Mouse (Mus musculus) bone marrow macrophage, adult 2 months (primary cell): Measurements from ENCODE around the gene Trim2. TPM values are rescaled to one million over a fixed set of nuclear protein-coding genes. Genes with fewer than 3 reads are reported as not detected.
A peak's percentile ranks its signal among the peaks of the same experiment; 100 is the strongest.

Source experiments
- H3K27ac ChIP-seq: 2 replicates; pipeline ENCODE4 v1.5.1; 2012; ENCODE audit warnings: low read depth, low read length; ENCODE audit not compliant: insufficient read depth
- H3K4me1 ChIP-seq: 2 replicates; pipeline ENCODE4 v1.6.1; 2012; ENCODE audit warnings: low read length; ENCODE audit not compliant: control insufficient read depth, insufficient read depth
- H3K4me3 ChIP-seq: 2 replicates; pipeline ENCODE4 v1.5.1; 2012; ENCODE audit warnings: mild to moderate bottlenecking, low read length, moderate library complexity; ENCODE audit not compliant: insufficient read depth
- CTCF ChIP-seq: IDR thresholded peaks from 2 replicates; pipeline ENCODE4 v1.5.1; 2012; ENCODE audit warnings: low read depth, mild to moderate bottlenecking, low read length, moderate library complexity
- POLR2A ChIP-seq: IDR thresholded peaks from 2 replicates; pipeline ENCODE4 v1.6.1; 2012; ENCODE audit warnings: mild to moderate bottlenecking, low read depth, low read length, borderline replicate concordance
- polyA plus RNA-seq: library from polyadenylated mRNA; stranded (reverse); fragments of >200 nt; gene quantifications from 2 replicates; pipeline ENCODE4 v1.2.4, GENCODE M21; 2012; ENCODE audit not compliant: missing spikeins, insufficient read depth, insufficient read length

Gene Trim2
- polyA plus RNA-seq, 1 experiment = 2.0 TPM

GRCm38 (mm10) chr3:84181102-84181501 is 125.6 kb downstream of the Trim2 start:
- TF ChIP-seq POLR2A = no peak
- TF ChIP-seq CTCF = no peak
- no peak overlapping the region for H3K27ac ChIP-seq
- no peaks in the 10 kb centered on the region for H3K4me1 ChIP-seq
- H3K4me3 ChIP-seq = no peak overlapping the region

DNA sequence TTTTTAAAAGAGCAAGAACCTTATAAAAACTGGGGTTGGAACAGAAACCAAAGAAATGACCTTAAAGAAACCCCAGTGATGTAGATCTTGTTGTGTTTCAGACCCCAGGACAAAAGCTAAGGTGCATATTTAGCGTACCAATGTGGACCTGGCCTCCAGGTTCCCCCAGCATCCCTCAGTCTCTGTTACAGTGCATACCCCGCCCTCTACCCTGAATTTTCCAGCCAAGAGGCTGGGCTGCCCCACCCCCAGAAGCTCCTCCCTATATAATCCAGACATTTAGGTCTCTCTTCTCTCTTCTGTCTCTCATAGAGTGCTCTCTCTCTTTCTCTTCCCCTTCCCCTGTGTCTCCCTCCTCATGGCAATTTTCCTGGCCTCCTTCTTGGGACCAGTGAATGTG is 126.4 kb downstream of the Trim2 start:
- H3K4me3 ChIP-seq = no peak overlapping the region
- H3K4me1 ChIP-seq = no peaks in the 10 kb centered on the region
- TF ChIP-seq POLR2A (no peak), CTCF (no peak)
- no peak overlapping the region for H3K27ac ChIP-seq

- Histone ChIP-seq H3K4me1 (no peaks in the 10 kb centered on the region), H3K4me3 (no peak overlapping the region), H3K27ac (no peak overlapping the region)
- TF ChIP-seq CTCF = no peak
- TF ChIP-seq POLR2A = no peak
Measured at GRCm38 (mm10) chr3:84177834-84178233, 128.8 kb downstream of the Trim2 start.

GRCm38 (mm10) chr3:84175337-84176315 is 131.1 kb downstream of the Trim2 start:
- Histone ChIP-seq H3K4me3 (no peak overlapping the region), H3K4me1 (no peaks in the 10 kb centered on the region), H3K27ac (no peak overlapping the region)
- TF ChIP-seq POLR2A (no peak), CTCF (peak; percentile 46; the same call in 1 of the 2 replicates)

GRCm38 (mm10) chr3:84173581-84174154 is 133.0 kb downstream of the Trim2 start, which contains the start of gene Gm6525:
Gene Gm6525 (plus strand): TSS chr3:84174104.
- no peak for TF ChIP-seq POLR2A
- TF ChIP-seq CTCF = no peak
- H3K4me3 ChIP-seq = no peak within 1 kb of the TSS
- peaks cover 11% of the 10 kb centered on the region for H3K4me1 ChIP-seq
- H3K27ac ChIP-seq = no peak within 1 kb of the TSS

DNA sequence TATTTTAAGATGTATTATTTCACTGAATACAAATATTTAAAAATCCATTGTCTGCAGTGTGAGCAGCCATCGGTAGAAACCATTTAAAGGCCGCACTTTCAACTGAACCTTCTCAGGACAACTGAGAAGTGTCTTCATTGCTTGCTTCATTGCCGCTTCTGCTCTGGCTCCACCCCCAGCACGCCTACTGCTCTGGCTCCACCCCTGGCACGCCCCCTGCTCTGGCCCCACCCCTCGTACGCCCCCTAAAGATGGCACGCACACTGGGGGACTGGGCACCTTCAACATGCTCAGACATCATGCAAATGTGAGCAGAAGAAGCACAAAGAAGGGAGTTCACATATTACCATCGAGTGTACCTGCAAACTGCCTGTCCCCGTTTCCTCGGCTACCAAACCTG is 134.3 kb downstream of the Trim2 start:
- Histone ChIP-seq H3K4me3 (no peak overlapping the region), H3K4me1 (peaks cover 12% of the 10 kb centered on the region), H3K27ac (no peak overlapping the region)
- TF ChIP-seq POLR2A (no peak), CTCF (no peak)

- Histone ChIP-seq H3K4me1 (peaks cover 15% of the 10 kb centered on the region), H3K27ac (peak overlapping the region; percentile 36), H3K4me3 (peak overlapping the region; percentile 25)
- no peak for TF ChIP-seq POLR2A
Measured at GRCm38 (mm10) chr3:84169393-84170005, 137.2 kb downstream of the Trim2 start.

DNA sequence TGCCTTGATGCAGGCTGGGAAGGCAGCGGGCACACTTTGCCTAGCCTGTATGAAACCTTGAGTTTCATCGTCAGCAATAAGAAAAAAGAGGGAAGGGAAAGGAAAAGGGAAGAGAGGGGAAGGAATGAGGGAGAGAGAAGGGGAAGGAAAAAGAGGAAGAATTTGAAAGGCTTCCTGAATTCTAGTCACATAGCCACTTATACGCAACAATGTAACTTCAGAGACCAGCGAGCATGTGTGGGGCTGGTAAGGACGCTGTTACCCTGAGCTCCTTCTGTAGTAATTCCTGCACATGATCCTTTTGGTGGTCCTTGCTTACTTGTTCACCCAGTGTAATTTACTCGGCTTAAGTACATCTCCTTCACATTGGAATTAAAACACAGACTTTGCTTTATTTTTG is 137.7 kb downstream of the Trim2 start:
- peak overlapping the region; percentile 36 for H3K27ac ChIP-seq
- no peak for TF ChIP-seq POLR2A
- TF ChIP-seq CTCF = no peak

GRCm38 (mm10) chr3:84166073-84166472 is 140.6 kb downstream of the Trim2 start:
- Histone ChIP-seq H3K4me1 (peaks cover 15% of the 10 kb centered on the region), H3K4me3 (no peak overlapping the region), H3K27ac (no peak overlapping the region)
- TF ChIP-seq CTCF (no peak), POLR2A (no peak)

More for the DNA sequence above, 137.7 kb downstream of the Trim2 start:
- peaks cover 15% of the 10 kb centered on the region for H3K4me1 ChIP-seq
- H3K4me3 ChIP-seq = peak overlapping the region; percentile 25
